8 mouse cellular contexts compared by ENCODE assay signal in genomic region chr19:5073028-5073427, GRCm38 (mm10). TPM values are rescaled to one million over a fixed set of nuclear protein-coding genes. Genes with fewer than 3 reads are reported as not detected.
A peak's percentile ranks its signal among the peaks of the same experiment; 100 is the strongest.
DNase-seq lines count a peak whose midpoint lies in the region; ATAC-seq and TF ChIP-seq lines count a peak whose summit lies in the region.

No protein-coding gene starts in this region.

- H3K9ac ChIP-seq in forebrain, embryonic 11.5 days (ENCODE audit: low read length), result no peak overlapping the region
- no peak overlapping the region for H3K9ac ChIP-seq in intestine, embryonic 15.5 days
- H3K9ac ChIP-seq in neural tube, embryonic 15.5 days (replicated peaks), result no peak overlapping the region

- peaks cover 5% of the 10 kb centered on the region for H3K27me3 ChIP-seq in spleen, adult 2 months (ENCODE audit: control insufficient read depth, insufficient read depth, low read length)
- H3K27me3 ChIP-seq in forebrain, embryonic 11.5 days (ENCODE audit: control insufficient read depth, insufficient read depth, low read length), result peaks cover 21% of the 10 kb centered on the region
- peaks cover 18% of the 10 kb centered on the region for H3K27me3 ChIP-seq in intestine, embryonic 15.5 days (replicated peaks)
- H3K27me3 ChIP-seq in neural tube, embryonic 15.5 days (replicated peaks), result peaks cover 38% of the 10 kb centered on the region

- no peak overlapping the region for H3K27ac ChIP-seq in spleen, adult 2 months (ENCODE audit: insufficient read depth, low read length)
- H3K27ac ChIP-seq in forebrain, embryonic 11.5 days (ENCODE audit: low read depth, low read length), result no peak overlapping the region; the same call in 1 of the 2 replicates
- H3K27ac ChIP-seq in intestine, embryonic 15.5 days, result no peak overlapping the region; the same call in 1 of the 2 replicates
- H3K27ac ChIP-seq in neural tube, embryonic 15.5 days (replicated peaks), result no peak overlapping the region

- no peaks in the 10 kb centered on the region for H3K36me3 ChIP-seq in spleen, adult 2 months (ENCODE audit: control insufficient read depth, insufficient read depth, low read length)
- no peaks in the 10 kb centered on the region for H3K36me3 ChIP-seq in forebrain, embryonic 11.5 days (ENCODE audit: control insufficient read depth, insufficient read depth, low read length)
- no peaks in the 10 kb centered on the region for H3K36me3 ChIP-seq in intestine, embryonic 15.5 days
- H3K36me3 ChIP-seq in neural tube, embryonic 15.5 days, result no peaks in the 10 kb centered on the region

- TF ChIP-seq CTCF in spleen, adult 2 months (IDR thresholded peaks at IDR 0.05; ENCODE audit: extremely low read depth, insufficient read depth, insufficient read length, insufficient replicate concordance), result peak; percentile 50; the same call in 1 of the 2 replicates
- peak; percentile 58 for TF ChIP-seq CTCF in lung, adult 2 months (IDR thresholded peaks at IDR 0.05; ENCODE audit: insufficient read depth, low read length)

- WGBS in spleen, adult 2 months, result 4% methylated on average over 15 of the region's 15 CpGs
- 2% methylated on average over 15 of the region's 15 CpGs for WGBS in forebrain, embryonic 11.5 days
- 2% methylated on average over 15 of the region's 15 CpGs for whole genome bisulfite sequencing in intestine, embryonic 15.5 days
- WGBS in lung, adult 2 months, result under 1% methylated on average over 15 of the region's 15 CpGs
- 1% methylated on average over 15 of the region's 15 CpGs for WGBS in neural tube, embryonic 15.5 days

- H3K4me3 ChIP-seq in spleen, adult 2 months (ENCODE audit: extremely low read depth, insufficient read depth, insufficient read length), result peak overlapping the region; percentile 28; the same call in 1 of the 2 replicates
- peak overlapping the region; percentile 36; the same call in 1 of the 2 replicates for H3K4me3 ChIP-seq in forebrain, embryonic 11.5 days (ENCODE audit: low read depth, low read length)
- H3K4me3 ChIP-seq in intestine, embryonic 15.5 days (replicated peaks), result peak overlapping the region; percentile 55
- H3K4me3 ChIP-seq in lung, adult 2 months (replicated peaks; ENCODE audit: extremely low read depth, low read depth, low read length), result peak overlapping the region; percentile 69
- peak overlapping the region; percentile 44 for H3K4me3 ChIP-seq in neural tube, embryonic 15.5 days (replicated peaks)

- H3K4me2 ChIP-seq in forebrain, embryonic 11.5 days (ENCODE audit: low read depth, low read length, severe bottlenecking), result peak overlapping the region; percentile 68
- H3K4me2 ChIP-seq in intestine, embryonic 15.5 days (replicated peaks), result peak overlapping the region; percentile 90
- H3K4me2 ChIP-seq in neural tube, embryonic 15.5 days, result peak overlapping the region; percentile 83

- no peak for TF ChIP-seq POLR2A in spleen, adult 2 months (IDR thresholded peaks at IDR 0.05; ENCODE audit: low read depth, low read length)
- no peak for TF ChIP-seq POLR2A in lung, adult 2 months (IDR thresholded peaks at IDR 0.05; ENCODE audit: borderline replicate concordance, extremely low read depth, low read depth, low read length)

- H3K9me3 ChIP-seq in forebrain, embryonic 11.5 days (ENCODE audit: control insufficient read depth, low read length), result no peaks in the 10 kb centered on the region
- H3K9me3 ChIP-seq in intestine, embryonic 15.5 days, result no peaks in the 10 kb centered on the region
- no peaks in the 10 kb centered on the region for H3K9me3 ChIP-seq in neural tube, embryonic 15.5 days (replicated peaks)

- H3K4me1 ChIP-seq in spleen, adult 2 months (ENCODE audit: control insufficient read depth, insufficient read depth, insufficient read length), result peaks cover 4% of the 10 kb centered on the region
- H3K4me1 ChIP-seq in forebrain, embryonic 11.5 days (replicated peaks; ENCODE audit: control insufficient read depth, insufficient read depth, low read length), result peaks cover 19% of the 10 kb centered on the region
- peaks cover 45% of the 10 kb centered on the region for H3K4me1 ChIP-seq in intestine, embryonic 15.5 days (replicated peaks)
- H3K4me1 ChIP-seq in lung, adult 2 months (ENCODE audit: control insufficient read depth, insufficient read depth, low read length), result peaks cover 7% of the 10 kb centered on the region; the same call in 1 of the 2 replicates
- H3K4me1 ChIP-seq in neural tube, embryonic 15.5 days, result peaks cover 34% of the 10 kb centered on the region

- peak; percentile 60 for ATAC-seq in forebrain, embryonic 11.5 days (replicated peaks; ENCODE audit: low FRiP score)
- no peak; the same call in 1 of the 2 replicates for ATAC-seq in intestine, embryonic 15.5 days
- no peak for ATAC-seq in neural tube, embryonic 15.5 days (ENCODE audit: low FRiP score)
- ATAC-seq in monocyte, adult 5-6 weeks (replicated peaks; ENCODE audit: insufficient number of reproducible peaks, low FRiP score, low TSS enrichment, poor library complexity, severe bottlenecking), result no peak

- peak in 1 of 2 experiments; percentile 46 for DNase-seq in spleen, adult 2 months (ENCODE audit: low read depth in 1 of 2, low spot score in 2 of 2)
- no peak for DNase-seq in spleen, adult 12 weeks (ENCODE audit: low spot score)
- peak; percentile 59 for DNase-seq in adrenal gland, postnatal 25 days
- peak; percentile 91 for DNase-seq in forebrain, embryonic 11.5 days (ENCODE audit: low spot score)
- peak; percentile 62 for DNase-seq in lung, adult 2 months

RNA-seq across cellular contexts. Expression of gene Cd248, which starts 5.2 kb away (rescaled TPM):
- 5.5 and 6.3 TPM in 2 replicates for polyA plus RNA-seq in spleen, adult 2 months (2012; rRNA removed)
- 10.0 and 12.7 TPM in 2 replicates for total RNA-seq in adrenal gland, postnatal 25 days (2021)
- 30.7 and 32.7 TPM in 2 replicates for polyA plus RNA-seq in forebrain, embryonic 11.5 days (2014; fragmentation: Nextera tagmentation; extraction: Ambion mirVana)
- 47.7 and 48.0 TPM in 2 replicates for polyA plus RNA-seq in intestine, embryonic 15.5 days (2015; fragmentation: Nextera tagmentation; extraction: Ambion mirVana)
- 20.9 and 22.6 TPM in 2 replicates for polyA plus RNA-seq in lung, adult 2 months (2012; rRNA removed)
- 19.9 and 27.4 TPM in 2 replicates for polyA plus RNA-seq in neural tube, embryonic 15.5 days (2015; fragmentation: Nextera tagmentation; extraction: Ambion mirVana)
- total RNA-seq in monocyte, adult 5-6 weeks (2017), result not detected in 3 replicates

RNA-seq across cellular contexts. Expression of gene Tmem151a, which starts 12.3 kb away (rescaled TPM):
- polyA plus RNA-seq in spleen, adult 2 months (2012; rRNA removed), result 0.69 and 1.4 TPM in 2 replicates
- 1.3 and 1.4 TPM in 2 replicates for total RNA-seq in adrenal gland, postnatal 25 days (2021)
- 1.2 and 1.8 TPM in 2 replicates for polyA plus RNA-seq in forebrain, embryonic 11.5 days (2014; fragmentation: Nextera tagmentation; extraction: Ambion mirVana)
- polyA plus RNA-seq in intestine, embryonic 15.5 days (2015; fragmentation: Nextera tagmentation; extraction: Ambion mirVana), result 5.6 and 6.5 TPM in 2 replicates
- 10.7 and 11.8 TPM in 2 replicates for polyA plus RNA-seq in lung, adult 2 months (2012; rRNA removed)
- 29.7 and 38.5 TPM in 2 replicates for polyA plus RNA-seq in neural tube, embryonic 15.5 days (2015; fragmentation: Nextera tagmentation; extraction: Ambion mirVana)
- 0.67 to 7.8 TPM (median 3.3 TPM) in 3 replicates for total RNA-seq in monocyte, adult 5-6 weeks (2017)

RNA-seq across cellular contexts. Expression of gene Yif1a, which starts 15.3 kb away (rescaled TPM):
- 60.5 and 84.1 TPM in 2 replicates for polyA plus RNA-seq in spleen, adult 2 months (2012; rRNA removed)
- 62.7 and 68.2 TPM in 2 replicates for total RNA-seq in adrenal gland, postnatal 25 days (2021)
- 69.5 and 75.8 TPM in 2 replicates for polyA plus RNA-seq in forebrain, embryonic 11.5 days (2014; fragmentation: Nextera tagmentation; extraction: Ambion mirVana)
- polyA plus RNA-seq in intestine, embryonic 15.5 days (2015; fragmentation: Nextera tagmentation; extraction: Ambion mirVana), result 109 and 126 TPM in 2 replicates
- polyA plus RNA-seq in lung, adult 2 months (2012; rRNA removed), result 154 and 165 TPM in 2 replicates
- polyA plus RNA-seq in neural tube, embryonic 15.5 days (2015; fragmentation: Nextera tagmentation; extraction: Ambion mirVana), result 56.8 and 66.1 TPM in 2 replicates
- 10.4 to 13.3 TPM (median 10.5 TPM) in 3 replicates for total RNA-seq in monocyte, adult 5-6 weeks (2017)

RNA-seq across cellular contexts. Expression of gene Rin1, which starts 22.7 kb away (rescaled TPM):
- 1.9 and 2.6 TPM in 2 replicates for polyA plus RNA-seq in spleen, adult 2 months (2012; rRNA removed)
- 5.9 and 6.0 TPM in 2 replicates for total RNA-seq in adrenal gland, postnatal 25 days (2021)
- 2.0 TPM in 2 replicates for polyA plus RNA-seq in forebrain, embryonic 11.5 days (2014; fragmentation: Nextera tagmentation; extraction: Ambion mirVana)
- 2.7 and 3.9 TPM in 2 replicates for polyA plus RNA-seq in intestine, embryonic 15.5 days (2015; fragmentation: Nextera tagmentation; extraction: Ambion mirVana)
- polyA plus RNA-seq in lung, adult 2 months (2012; rRNA removed), result 10.2 and 10.4 TPM in 2 replicates
- 0.89 and 1.0 TPM in 2 replicates for polyA plus RNA-seq in neural tube, embryonic 15.5 days (2015; fragmentation: Nextera tagmentation; extraction: Ambion mirVana)
- total RNA-seq in monocyte, adult 5-6 weeks (2017), result 0.19 to 0.68 TPM (median 0.21 TPM) in 3 replicates

RNA-seq across cellular contexts. Expression of gene Cnih2, which starts 25.3 kb away (rescaled TPM):
- polyA plus RNA-seq in spleen, adult 2 months (2012; rRNA removed), result 0.94 and 1.4 TPM in 2 replicates
- total RNA-seq in adrenal gland, postnatal 25 days (2021), result 1.1 and 2.7 TPM in 2 replicates
- polyA plus RNA-seq in forebrain, embryonic 11.5 days (2014; fragmentation: Nextera tagmentation; extraction: Ambion mirVana), result 93.2 and 112 TPM in 2 replicates
- 12.7 and 13.4 TPM in 2 replicates for polyA plus RNA-seq in intestine, embryonic 15.5 days (2015; fragmentation: Nextera tagmentation; extraction: Ambion mirVana)
- 1.2 and 1.3 TPM in 2 replicates for polyA plus RNA-seq in lung, adult 2 months (2012; rRNA removed)
- polyA plus RNA-seq in neural tube, embryonic 15.5 days (2015; fragmentation: Nextera tagmentation; extraction: Ambion mirVana), result 294 and 369 TPM in 2 replicates
- total RNA-seq in monocyte, adult 5-6 weeks (2017), result 0.32 TPM in 1 of 3 replicates, not detected in the others
